Mouse (Mus musculus): ENCODE measurements around the gene Osbpl11. TPM values are rescaled to one million over a fixed set of nuclear protein-coding genes. Genes with fewer than 3 reads are reported as not detected.
"Not testable (repeated sequence)": the region's sequence is repeated elsewhere in the genome, so short reads cannot be mapped to it uniquely, and the experiment has no call there.

Osbpl11 gene
- polyA plus RNA-seq, 1 experiment from 2014 or later: 30.3 TPM

- no peak for ATAC-seq (ENCODE audit: low FRiP score, low read depth)
- Histone ChIP-seq H3K4me2 (replicated peaks) (peak overlapping the region; percentile 17), H3K27me3 (no peaks in the 10 kb centered on the region), H3K36me3 (peaks cover 34% of the 10 kb centered on the region), H3K4me1 (peaks cover 13% of the 10 kb centered on the region), H3K9ac (replicated peaks) (no peak overlapping the region), H3K27ac (replicated peaks) (peak overlapping the region; percentile 49; the same call in 1 of the 2 replicates), H3K4me3 (no peak overlapping the region), H3K9me3 (no peaks in the 10 kb centered on the region)
- WGBS: 65% methylated on average over 9 of the region's 9 CpGs
Measured at GRCm38 (mm10) chr16:33216313-33217003, 31.6 kb downstream of the Osbpl11 start.

GRCm38 (mm10) chr16:33217553-33218085 is 32.7 kb downstream of the Osbpl11 start:
- not testable (repeated sequence) for H3K4me2 ChIP-seq (replicated peaks); H3K27ac ChIP-seq (replicated peaks); H3K9me3 ChIP-seq; ATAC-seq (ENCODE audit: low FRiP score, low read depth); H3K27me3 ChIP-seq; H3K4me3 ChIP-seq; H3K9ac ChIP-seq (replicated peaks)
- peaks cover 13% of the 10 kb centered on the region for H3K4me1 ChIP-seq
- peaks cover 30% of the 10 kb centered on the region for H3K36me3 ChIP-seq
- 86% methylated on average over 3 of the region's 3 CpGs for WGBS

DNA sequence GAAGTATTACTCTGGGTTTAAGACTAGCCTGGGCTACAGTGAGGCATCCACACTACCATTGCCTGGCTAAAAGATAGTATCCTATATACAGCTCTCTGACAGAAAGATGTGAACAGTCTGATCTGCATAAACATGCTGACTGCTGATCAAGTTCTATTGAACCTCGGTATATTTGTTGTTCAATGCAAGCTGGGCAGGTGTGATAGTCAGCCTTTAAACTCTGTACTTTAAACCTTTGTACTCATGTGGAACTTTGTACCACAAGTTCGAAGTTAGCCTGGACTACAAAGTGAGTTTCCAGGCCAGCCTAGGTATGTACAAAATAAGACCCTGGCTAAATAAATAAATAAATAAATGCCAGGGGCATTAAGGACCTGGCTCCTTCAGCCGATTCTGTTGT is 37.6 kb downstream of the Osbpl11 start:
- Histone ChIP-seq H3K9ac (replicated peaks) (no peak overlapping the region), H3K36me3 (peaks cover 34% of the 10 kb centered on the region), H3K9me3 (no peaks in the 10 kb centered on the region), H3K4me1 (no peaks in the 10 kb centered on the region), H3K27me3 (no peaks in the 10 kb centered on the region), H3K4me3 (no peak overlapping the region), H3K27ac (replicated peaks) (no peak overlapping the region), H3K4me2 (replicated peaks) (no peak overlapping the region)
- 93% methylated on average over 3 of the region's 3 CpGs for WGBS
- ATAC-seq (ENCODE audit: low FRiP score, low read depth): no peak

DNA sequence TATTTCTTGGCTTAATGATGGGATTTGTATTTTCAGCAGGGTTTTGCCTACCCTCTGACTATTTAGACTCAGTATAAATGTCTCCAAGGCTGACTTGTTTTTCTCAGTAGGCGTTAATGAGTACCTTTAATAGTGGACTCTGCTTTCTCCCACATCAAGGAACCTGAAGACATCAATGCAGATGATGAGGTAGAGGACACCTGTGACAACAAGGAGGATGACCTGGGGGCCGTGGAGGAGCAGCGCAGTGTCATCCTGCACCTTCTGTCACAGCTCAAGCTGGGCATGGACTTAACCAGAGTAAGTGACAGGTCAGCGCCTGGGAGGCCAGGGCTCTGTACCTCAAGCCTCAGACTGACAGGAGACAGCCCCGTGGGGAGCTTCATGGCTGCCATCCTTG is 39.5 kb downstream of the Osbpl11 start:
- Histone ChIP-seq H3K27me3 (no peaks in the 10 kb centered on the region), H3K36me3 (peaks cover 53% of the 10 kb centered on the region), H3K27ac (replicated peaks) (no peak overlapping the region), H3K9me3 (no peaks in the 10 kb centered on the region), H3K9ac (replicated peaks) (no peak overlapping the region), H3K4me3 (no peak overlapping the region), H3K4me2 (replicated peaks) (no peak overlapping the region), H3K4me1 (no peaks in the 10 kb centered on the region)
- 96% methylated on average over 5 of the region's 5 CpGs for WGBS
- no peak for ATAC-seq (ENCODE audit: low FRiP score, low read depth)

DNA sequence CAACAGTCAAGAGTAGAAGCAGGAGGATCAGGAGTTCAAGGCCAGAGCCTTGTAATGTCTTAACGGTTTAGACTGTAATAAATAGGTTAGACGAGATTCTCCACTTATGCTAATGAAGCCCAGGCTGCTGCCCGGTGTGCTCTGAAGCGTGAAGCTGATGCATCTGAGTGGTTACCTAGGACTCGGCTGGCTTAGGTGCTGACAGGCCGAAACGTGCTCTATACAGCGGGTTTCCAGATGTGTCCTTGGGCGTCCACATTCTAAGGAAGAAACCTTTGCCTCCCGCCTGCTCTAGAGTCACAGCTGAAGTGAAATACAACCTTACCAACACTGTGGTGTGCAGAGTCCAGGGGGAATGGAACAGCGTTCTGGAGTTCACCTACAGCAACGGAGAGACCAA is 49.3 kb downstream of the Osbpl11 start:
- 80% methylated on average over 12 of the region's 12 CpGs for WGBS
- H3K36me3 ChIP-seq: peaks cover 60% of the 10 kb centered on the region

DNA sequence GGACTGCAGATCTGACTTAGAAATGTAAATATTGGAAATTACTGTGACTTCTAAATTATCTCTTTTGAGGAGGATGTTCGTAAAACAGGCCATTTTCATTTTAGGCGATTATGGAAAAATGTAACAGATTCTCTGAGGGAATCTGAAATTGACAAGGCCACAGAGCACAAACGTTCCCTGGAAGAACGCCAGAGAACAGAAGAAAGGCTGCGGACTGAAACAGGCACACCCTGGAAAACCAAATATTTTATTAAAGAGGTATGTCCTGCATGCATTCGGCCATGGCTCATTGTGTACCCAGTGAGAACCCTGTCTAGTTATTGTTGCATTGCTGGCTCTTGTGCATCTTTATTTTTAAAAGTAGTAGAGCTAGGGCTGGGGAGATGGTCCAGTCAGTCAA is 51.3 kb downstream of the Osbpl11 start:
- Histone ChIP-seq H3K4me2 (replicated peaks) (no peak overlapping the region), H3K36me3 (peaks cover 65% of the 10 kb centered on the region), H3K9ac (replicated peaks) (no peak overlapping the region), H3K27me3 (no peaks in the 10 kb centered on the region), H3K9me3 (no peaks in the 10 kb centered on the region), H3K27ac (replicated peaks) (no peak overlapping the region), H3K4me1 (no peaks in the 10 kb centered on the region), H3K4me3 (no peak overlapping the region)
- ATAC-seq (ENCODE audit: low FRiP score, low read depth): no peak
- 91% methylated on average over 6 of the region's 6 CpGs for WGBS

More for the DNA sequence above, 49.3 kb downstream of the Osbpl11 start:
- Histone ChIP-seq H3K9me3 (no peaks in the 10 kb centered on the region), H3K4me3 (no peak overlapping the region), H3K4me2 (replicated peaks) (no peak overlapping the region), H3K27ac (replicated peaks) (no peak overlapping the region), H3K27me3 (no peaks in the 10 kb centered on the region), H3K4me1 (no peaks in the 10 kb centered on the region), H3K9ac (replicated peaks) (no peak overlapping the region)
- no peak for ATAC-seq (ENCODE audit: low FRiP score, low read depth)

- Histone ChIP-seq H3K36me3 (peaks cover 84% of the 10 kb centered on the region), H3K4me2 (replicated peaks) (no peak overlapping the region), H3K27me3 (no peaks in the 10 kb centered on the region), H3K9ac (replicated peaks) (no peak overlapping the region), H3K27ac (replicated peaks) (no peak overlapping the region), H3K4me1 (no peaks in the 10 kb centered on the region), H3K4me3 (no peak overlapping the region), H3K9me3 (no peaks in the 10 kb centered on the region)
- 92% methylated on average over 2 of the region's 2 CpGs for WGBS
- ATAC-seq (ENCODE audit: low FRiP score, low read depth): no peak
Measured at GRCm38 (mm10) chr16:33239305-33239704, 54.4 kb downstream of the Osbpl11 start.

- no peak for ATAC-seq (ENCODE audit: low FRiP score, low read depth)
- no peak overlapping the region for H3K9ac ChIP-seq (replicated peaks)
- H3K9me3 ChIP-seq: no peaks in the 10 kb centered on the region
- H3K4me1 ChIP-seq: no peaks in the 10 kb centered on the region
- WGBS: 90% methylated on average over 6 of the region's 6 CpGs
- peaks cover 69% of the 10 kb centered on the region for H3K36me3 ChIP-seq
- no peak overlapping the region for H3K27ac ChIP-seq (replicated peaks)
- H3K4me2 ChIP-seq (replicated peaks): no peak overlapping the region
- no peaks in the 10 kb centered on the region for H3K27me3 ChIP-seq
- no peak overlapping the region for H3K4me3 ChIP-seq
Measured at GRCm38 (mm10) chr16:33242046-33242445, 57.2 kb downstream of the Osbpl11 start.

GRCm38 (mm10) chr16:33244136-33244691 is 59.3 kb downstream of the Osbpl11 start:
- Histone ChIP-seq H3K4me1 (no peaks in the 10 kb centered on the region), H3K36me3 (peaks cover 52% of the 10 kb centered on the region), H3K27ac (replicated peaks) (no peak overlapping the region), H3K9ac (replicated peaks) (no peak overlapping the region), H3K27me3 (no peaks in the 10 kb centered on the region), H3K4me2 (replicated peaks) (no peak overlapping the region), H3K4me3 (no peak overlapping the region), H3K9me3 (no peaks in the 10 kb centered on the region)
- no peak for ATAC-seq (ENCODE audit: low FRiP score, low read depth)
- WGBS: 94% methylated on average over 6 of the region's 6 CpGs

DNA sequence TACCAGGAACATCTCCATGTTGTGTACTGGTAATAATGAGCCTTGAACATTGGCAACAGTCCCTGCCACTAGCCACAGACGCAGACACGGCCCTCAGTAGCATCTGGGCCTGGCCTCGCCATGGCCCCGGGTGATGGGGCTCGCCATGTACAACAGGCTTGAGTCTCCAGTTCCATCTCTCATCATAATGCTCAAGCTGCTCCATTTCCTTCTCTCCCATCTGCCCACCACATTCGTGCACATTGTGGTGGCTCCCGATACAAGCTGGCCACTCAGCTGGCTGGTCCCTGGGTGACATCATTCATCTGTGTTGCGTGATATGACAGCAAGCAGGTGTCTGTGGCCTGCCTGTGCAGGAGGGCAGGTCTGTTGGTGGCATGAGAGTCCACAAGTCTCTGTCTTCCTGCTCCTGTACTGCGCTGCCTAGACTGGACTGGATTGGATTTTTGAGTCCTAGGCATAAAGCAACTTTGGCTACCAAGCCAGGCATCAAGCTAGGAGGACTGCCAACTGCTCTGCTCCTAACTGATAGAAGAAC is 60.1 kb downstream of the Osbpl11 start:
- WGBS: 96% methylated on average over 9 of the region's 9 CpGs
- no peak overlapping the region for H3K9ac ChIP-seq (replicated peaks)
- H3K9me3 ChIP-seq: no peaks in the 10 kb centered on the region
- no peak overlapping the region for H3K27ac ChIP-seq (replicated peaks)
- ATAC-seq (ENCODE audit: low FRiP score, low read depth): no peak
- H3K4me1 ChIP-seq: no peaks in the 10 kb centered on the region
- H3K4me3 ChIP-seq: no peak overlapping the region
- H3K27me3 ChIP-seq: no peaks in the 10 kb centered on the region
- peaks cover 45% of the 10 kb centered on the region for H3K36me3 ChIP-seq
- no peak overlapping the region for H3K4me2 ChIP-seq (replicated peaks)

- Histone ChIP-seq H3K4me1 (no peaks in the 10 kb centered on the region), H3K9me3 (no peaks in the 10 kb centered on the region), H3K4me3 (no peak overlapping the region), H3K27ac (replicated peaks) (no peak overlapping the region), H3K27me3 (no peaks in the 10 kb centered on the region), H3K4me2 (replicated peaks) (no peak overlapping the region), H3K9ac (replicated peaks) (no peak overlapping the region), H3K36me3 (peaks cover 31% of the 10 kb centered on the region)
- ATAC-seq (ENCODE audit: low FRiP score, low read depth): no peak
- 88% methylated on average over 5 of the region's 5 CpGs for whole genome bisulfite sequencing
Measured at GRCm38 (mm10) chr16:33246526-33246925, 61.7 kb downstream of the Osbpl11 start.

DNA sequence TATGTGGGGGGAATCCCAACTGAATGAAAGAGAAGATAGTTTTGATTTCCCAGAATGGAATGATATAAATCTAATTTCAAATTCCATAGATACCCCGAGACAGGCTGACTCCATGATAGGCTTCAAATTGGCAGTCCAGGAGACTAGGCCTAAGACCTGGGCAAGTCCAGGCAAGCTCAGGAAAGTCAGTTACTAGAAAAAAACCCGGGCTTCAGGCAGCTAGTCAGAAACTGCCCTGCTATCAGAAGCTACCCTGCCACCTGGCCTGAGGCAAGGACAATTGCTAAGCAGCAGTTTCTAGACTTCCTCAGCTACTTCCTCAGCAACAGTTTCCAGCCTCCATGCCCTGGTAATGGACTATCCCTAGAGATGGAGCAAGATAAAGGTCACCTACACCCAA is 62.1 kb downstream of the Osbpl11 start:
- no peaks in the 10 kb centered on the region for H3K4me1 ChIP-seq
- H3K36me3 ChIP-seq: peaks cover 26% of the 10 kb centered on the region
- no peaks in the 10 kb centered on the region for H3K9me3 ChIP-seq
- no peak for ATAC-seq (ENCODE audit: low FRiP score, low read depth)
- H3K9ac ChIP-seq (replicated peaks): no peak overlapping the region
- 90% methylated on average over 2 of the region's 2 CpGs for WGBS
- H3K27me3 ChIP-seq: no peaks in the 10 kb centered on the region
- no peak overlapping the region for H3K27ac ChIP-seq (replicated peaks)
- no peak overlapping the region for H3K4me2 ChIP-seq (replicated peaks)
- no peak overlapping the region for H3K4me3 ChIP-seq

Measured in midbrain, embryonic 12.5 days (tissue).